Mouse (Mus musculus) layer of hippocampus, adult 8-10 months (tissue): ENCODE data around the gene Mamstr. TPM values are rescaled to one million over a fixed set of nuclear protein-coding genes. Genes with fewer than 3 reads are reported as not detected.
"Not testable (repeated sequence)": the region's sequence is repeated elsewhere in the genome, so short reads cannot be mapped to it uniquely, and the experiment has no call there.

ENCODE experiments used
- DNase-seq, 2 experiments: peaks; one replicate each; pipeline ENCODE4 v3.0.0; 2022; ENCODE audit warnings: low spot score in 2 of 2
- total RNA-seq, 4 experiments: library from RNA; stranded (reverse); gene quantifications; 2 replicates each; pipeline ENCODE4 v1.2.4; 2022

The Mamstr gene
- total RNA-seq, 4 experiments from 2014 or later = 1.5 to 4.4 (median 2.4) TPM

GRCm38 (mm10) chr7:45649351-45649750 is 9.6 kb downstream of the Mamstr start:
- no peak for DNase-seq

- not testable (repeated sequence) for DNase-seq
Measured at GRCm38 (mm10) chr7:45650484-45650883, 10.7 kb downstream of the Mamstr start.

- DNase-seq = no peak
Measured at GRCm38 (mm10) chr7:45654424-45655047, 14.8 kb downstream of the Mamstr start.

- no peak for DNase-seq
Measured at GRCm38 (mm10) chr7:45660746-45661478, 21.1 kb downstream of the Mamstr start.

- not testable (repeated sequence) for DNase-seq
Measured at GRCm38 (mm10) chr7:45661702-45662101, 21.9 kb downstream of the Mamstr start.

- DNase-seq = no peak
Measured at GRCm38 (mm10) chr7:45665303-45666138, 25.7 kb downstream of the Mamstr start.

GRCm38 (mm10) chr7:45666161-45666560 is 26.4 kb downstream of the Mamstr start, which contains the start of gene Fut2:
Fut2 (minus strand) TSS chr7:45666394.
- DNase-seq = no peak

GRCm38 (mm10) chr7:45667761-45668160 is 28.0 kb downstream of the Mamstr start:
- DNase-seq = peak in 1 of 2 experiments; percentile 55

GRCm38 (mm10) chr7:45668921-45669320 is 29.1 kb downstream of the Mamstr start:
- DNase-seq = no peak

- no peak for DNase-seq
Measured at GRCm38 (mm10) chr7:45677627-45678295, 38.0 kb downstream of the Mamstr start.

- DNase-seq = no peak
Measured at GRCm38 (mm10) chr7:45678513-45678912, 38.7 kb downstream of the Mamstr start.

GRCm38 (mm10) chr7:45679966-45680621 is 40.3 kb downstream of the Mamstr start:
- no peak for DNase-seq

GRCm38 (mm10) chr7:45681046-45681736 is 41.4 kb downstream of the Mamstr start:
- no peak for DNase-seq

- peak; percentile 73 to 90 for DNase-seq
Measured at GRCm38 (mm10) chr7:45682144-45683126, 42.7 kb downstream of the Mamstr start.

- DNase-seq = no peak
Measured at GRCm38 (mm10) chr7:45683396-45684050, 43.7 kb downstream of the Mamstr start, which contains the start of gene Ntn5. Ntn5 (plus strand) TSS chr7:45684022.

- no peak for DNase-seq
Measured at GRCm38 (mm10) chr7:45685811-45686210, 46.0 kb downstream of the Mamstr start.

- no peak for DNase-seq
Measured at GRCm38 (mm10) chr7:45686841-45687240, 47.1 kb downstream of the Mamstr start.

- no peak for DNase-seq
Measured at GRCm38 (mm10) chr7:45689099-45689498, 49.3 kb downstream of the Mamstr start.
